Mouse (Mus musculus): ENCODE measurements around the gene A930004D18Rik. TPM values are rescaled to one million over a fixed set of nuclear protein-coding genes. Genes with fewer than 3 reads are reported as not detected.

The A930004D18Rik gene
- 6.9 and 7.6 TPM in 2 replicates for polyA plus RNA-seq (2014; fragmentation: Nextera tagmentation; extraction: Ambion mirVana)

DNA sequence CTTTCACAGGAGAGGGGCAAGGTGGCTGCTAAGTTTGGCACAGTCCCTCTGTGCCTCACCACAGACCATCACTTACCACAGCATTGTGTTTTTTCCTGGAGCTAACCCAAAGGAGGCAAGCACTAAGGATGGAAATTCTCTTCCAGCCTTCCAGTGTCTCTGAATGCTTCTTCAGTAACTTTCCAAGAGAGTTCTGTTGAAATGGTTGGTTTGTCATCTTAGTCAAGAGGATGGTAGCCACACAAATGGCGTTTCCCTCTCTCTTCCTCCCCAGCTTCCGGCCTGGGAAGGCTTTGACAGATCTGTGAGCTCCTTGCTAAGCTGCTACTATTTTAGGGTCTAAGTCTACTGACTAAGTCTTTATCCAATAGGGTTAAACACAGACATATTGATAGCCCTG is at the start of gene A930004D18Rik:
A930004D18Rik (minus strand) TSS at position 247 of the 400 bp plus-strand sequence.
- Histone ChIP-seq H3K36me3 (ENCODE audit: control insufficient read depth, insufficient read depth, low read length) (no peaks in the 10 kb centered on the region), H3K9me3 (ENCODE audit: control insufficient read depth, low read length) (no peaks in the 10 kb centered on the region), H3K9ac (ENCODE audit: low read length) (no peak within 1 kb of the TSS), H3K4me1 (ENCODE audit: control insufficient read depth, insufficient read depth, low read length) (peaks cover 53% of the 10 kb centered on the region), H3K27ac (ENCODE audit: low read depth, low read length) (no peak within 1 kb of the TSS), H3K4me2 (ENCODE audit: low read depth) (no peak within 1 kb of the TSS), H3K27me3 (ENCODE audit: control insufficient read depth, insufficient read depth, low read length) (no peaks in the 10 kb centered on the region), H3K4me3 (ENCODE audit: low read depth, low read length) (no peak within 1 kb of the TSS)
- no peak for DNase-seq (ENCODE audit: low spot score)
- WGBS: 72% methylated on average over 2 of the region's 2 CpGs
- no peak for ATAC-seq (ENCODE audit: insufficient read depth, low FRiP score, low TSS enrichment)

DNA sequence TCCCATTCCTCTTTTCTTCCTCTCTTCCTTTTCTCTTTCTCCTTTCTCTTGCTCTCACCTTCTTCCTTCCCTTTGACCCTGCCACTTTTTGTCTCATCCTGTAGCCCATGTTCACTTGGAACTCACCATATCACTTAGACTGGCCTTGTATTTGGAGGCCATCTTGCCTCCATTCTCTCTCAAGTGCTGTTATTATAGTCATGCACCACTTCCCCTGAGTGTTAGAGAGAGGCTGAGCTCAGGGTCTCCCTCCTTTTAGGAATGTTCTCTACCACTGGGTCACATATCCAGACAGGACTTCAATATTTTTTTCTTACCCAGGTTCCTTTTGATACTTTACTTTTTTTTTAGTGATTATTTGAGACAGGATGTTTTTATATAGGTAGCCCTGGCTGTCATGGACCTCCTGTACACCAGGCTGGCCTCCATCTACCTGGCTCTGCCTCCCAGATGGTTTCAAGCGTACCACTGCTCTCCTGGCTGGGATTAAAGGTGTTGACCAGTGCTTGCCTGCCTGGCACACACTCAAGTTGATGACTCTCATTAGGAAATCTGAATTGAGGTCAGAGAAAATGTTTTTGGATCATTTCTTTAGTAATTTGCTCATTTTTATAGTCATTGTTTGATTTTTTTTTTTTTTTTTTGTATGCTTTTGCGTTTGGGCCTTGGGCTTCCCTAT is 42.8 kb upstream of the A930004D18Rik start:
- ATAC-seq (ENCODE audit: insufficient read depth, low FRiP score, low TSS enrichment): no peak
- H3K4me2 ChIP-seq (ENCODE audit: low read depth): no peak overlapping the region
- H3K36me3 ChIP-seq (ENCODE audit: control insufficient read depth, insufficient read depth, low read length): peaks cover 4% of the 10 kb centered on the region
- DNase-seq (ENCODE audit: low spot score): no peak
- no peaks in the 10 kb centered on the region for H3K9me3 ChIP-seq (ENCODE audit: control insufficient read depth, low read length)
- H3K27me3 ChIP-seq (ENCODE audit: control insufficient read depth, insufficient read depth, low read length): no peaks in the 10 kb centered on the region
- no peak overlapping the region for H3K4me3 ChIP-seq (ENCODE audit: low read depth, low read length)
- H3K4me1 ChIP-seq (ENCODE audit: control insufficient read depth, insufficient read depth, low read length): no peaks in the 10 kb centered on the region
- WGBS: 94% methylated on average over 2 of the region's 2 CpGs
- H3K9ac ChIP-seq (ENCODE audit: low read length): no peak overlapping the region
- H3K27ac ChIP-seq (ENCODE audit: low read depth, low read length): no peak overlapping the region

DNA sequence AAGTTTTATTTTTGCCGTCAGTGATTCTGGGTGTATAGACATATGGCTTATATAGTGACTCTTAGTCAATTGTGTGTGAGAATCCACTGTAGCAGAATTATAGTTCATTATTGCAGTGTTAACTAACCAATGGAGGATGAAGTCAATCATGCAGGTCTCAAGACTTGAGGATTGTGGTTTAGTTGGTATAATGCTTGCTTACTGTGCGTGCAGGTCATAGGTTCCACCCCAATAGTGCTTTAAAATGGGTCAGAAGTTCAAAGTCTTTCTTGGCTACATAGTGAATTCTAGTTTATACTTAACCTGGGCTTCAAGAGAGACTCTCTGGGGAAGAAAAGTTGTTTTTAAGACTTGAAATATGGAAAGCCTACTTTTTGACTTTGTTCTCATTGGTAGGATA is 34.4 kb upstream of the A930004D18Rik start:
- no peaks in the 10 kb centered on the region for H3K4me1 ChIP-seq (ENCODE audit: control insufficient read depth, insufficient read depth, low read length)
- H3K27ac ChIP-seq (ENCODE audit: low read depth, low read length): no peak overlapping the region
- no peaks in the 10 kb centered on the region for H3K27me3 ChIP-seq (ENCODE audit: control insufficient read depth, insufficient read depth, low read length)
- no peak overlapping the region for H3K4me2 ChIP-seq (ENCODE audit: low read depth)
- no peak overlapping the region for H3K4me3 ChIP-seq (ENCODE audit: low read depth, low read length)
- 92% methylated on average over 2 of the region's 2 CpGs for WGBS
- H3K9me3 ChIP-seq (ENCODE audit: control insufficient read depth, low read length): no peaks in the 10 kb centered on the region
- no peak overlapping the region for H3K9ac ChIP-seq (ENCODE audit: low read length)
- no peaks in the 10 kb centered on the region for H3K36me3 ChIP-seq (ENCODE audit: control insufficient read depth, insufficient read depth, low read length)
- ATAC-seq (ENCODE audit: insufficient read depth, low FRiP score, low TSS enrichment): no peak
- no peak for DNase-seq (ENCODE audit: low spot score)

DNA sequence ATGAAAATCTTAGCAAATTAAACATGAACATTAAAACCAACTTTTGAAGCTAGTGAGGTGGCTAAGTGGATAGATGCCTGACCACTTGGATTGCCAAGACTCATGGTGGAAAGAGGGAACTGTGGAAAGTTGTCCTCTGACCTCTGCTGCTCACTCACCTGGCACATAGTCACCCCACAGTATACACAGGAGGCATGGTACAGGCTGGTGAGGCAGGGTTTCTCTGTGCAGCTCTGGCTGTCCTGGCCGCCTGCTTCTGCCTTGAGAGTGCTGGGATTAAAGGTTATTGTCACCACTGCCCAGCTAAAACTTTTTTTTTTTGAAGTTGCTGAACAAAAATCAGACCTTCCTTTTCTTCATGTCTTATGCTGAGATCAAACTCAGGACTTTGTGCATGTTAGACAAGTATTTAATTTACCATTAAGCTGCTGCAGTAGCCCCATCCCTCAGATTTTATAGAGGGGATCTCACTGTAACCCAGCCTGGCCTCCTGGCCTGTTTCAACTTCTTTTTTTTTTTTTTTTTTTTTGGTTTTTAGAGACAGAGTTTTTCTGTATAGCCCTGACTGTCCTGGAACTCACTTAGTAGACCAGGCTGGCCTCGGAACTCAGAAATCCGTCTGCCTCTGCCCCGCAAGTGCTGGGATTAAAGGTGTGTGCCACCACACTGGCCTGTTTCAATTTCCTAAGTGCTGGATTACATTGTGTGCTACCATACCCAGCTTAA is 30.7 kb upstream of the A930004D18Rik start:
- H3K4me1 ChIP-seq (ENCODE audit: control insufficient read depth, insufficient read depth, low read length): 0 out of 2 replicates have a peak, but pooled peaks cover 7% of the 10 kb centered on the region
- no peak for ATAC-seq (ENCODE audit: insufficient read depth, low FRiP score, low TSS enrichment)
- no peak overlapping the region for H3K4me3 ChIP-seq (ENCODE audit: low read depth, low read length)
- WGBS: 94% methylated on average over 4 of the region's 4 CpGs
- H3K9me3 ChIP-seq (ENCODE audit: control insufficient read depth, low read length): no peaks in the 10 kb centered on the region
- no peak overlapping the region for H3K27ac ChIP-seq (ENCODE audit: low read depth, low read length)
- H3K9ac ChIP-seq (ENCODE audit: low read length): no peak overlapping the region
- no peak for DNase-seq (ENCODE audit: low spot score)
- no peaks in the 10 kb centered on the region for H3K36me3 ChIP-seq (ENCODE audit: control insufficient read depth, insufficient read depth, low read length)
- no peak overlapping the region for H3K4me2 ChIP-seq (ENCODE audit: low read depth)
- H3K27me3 ChIP-seq (ENCODE audit: control insufficient read depth, insufficient read depth, low read length): no peaks in the 10 kb centered on the region

DNA sequence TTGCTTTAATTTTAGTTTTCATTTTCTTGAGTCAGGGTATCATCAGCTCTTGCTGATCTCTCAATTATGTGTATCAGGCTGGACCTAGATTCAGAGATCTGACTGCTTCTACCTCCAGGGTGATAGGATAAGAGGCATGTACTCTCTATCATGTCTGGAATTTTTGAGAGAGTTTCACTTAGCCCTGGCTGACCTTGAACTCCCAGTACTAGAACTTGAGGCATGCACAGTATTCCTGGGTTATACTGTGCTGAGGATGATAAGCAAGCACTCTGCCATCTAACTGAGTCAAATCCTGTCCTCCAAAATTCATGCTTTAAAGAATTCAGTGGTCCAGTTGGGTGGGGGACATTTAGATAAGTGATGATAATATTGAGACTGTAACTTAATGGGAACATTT is 28.9 kb upstream of the A930004D18Rik start:
- ATAC-seq (ENCODE audit: insufficient read depth, low FRiP score, low TSS enrichment) (no peak), DNase-seq (ENCODE audit: low spot score) (no peak)
- Histone ChIP-seq H3K27ac (ENCODE audit: low read depth, low read length) (no peak overlapping the region), H3K4me3 (ENCODE audit: low read depth, low read length) (no peak overlapping the region), H3K27me3 (ENCODE audit: control insufficient read depth, insufficient read depth, low read length) (no peaks in the 10 kb centered on the region), H3K4me1 (ENCODE audit: control insufficient read depth, insufficient read depth, low read length) (0 out of 2 replicates have a peak, but pooled peaks cover 7% of the 10 kb centered on the region), H3K4me2 (ENCODE audit: low read depth) (no peak overlapping the region), H3K36me3 (ENCODE audit: control insufficient read depth, insufficient read depth, low read length) (no peaks in the 10 kb centered on the region), H3K9ac (ENCODE audit: low read length) (no peak overlapping the region), H3K9me3 (ENCODE audit: control insufficient read depth, low read length) (no peaks in the 10 kb centered on the region)

DNA sequence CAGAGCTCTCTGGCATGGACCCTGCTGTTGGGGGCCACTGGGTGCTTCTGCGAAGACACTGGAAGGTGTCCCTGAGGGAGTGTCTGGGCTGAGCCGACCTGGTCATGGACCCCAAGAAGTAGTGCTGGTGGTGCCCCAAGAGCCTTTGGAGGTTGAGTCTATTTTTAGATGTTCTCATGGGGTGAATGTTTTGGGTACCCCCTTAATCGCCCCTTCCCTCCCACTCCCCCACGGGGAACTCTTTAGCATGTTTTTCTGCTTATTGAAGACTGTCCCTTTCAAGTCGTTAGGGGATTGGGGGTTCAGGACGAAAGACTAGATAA is 28.1 kb upstream of the A930004D18Rik start:
- Histone ChIP-seq H3K4me1 (ENCODE audit: control insufficient read depth, insufficient read depth, low read length) (0 out of 2 replicates have a peak, but pooled peaks cover 7% of the 10 kb centered on the region), H3K36me3 (ENCODE audit: control insufficient read depth, insufficient read depth, low read length) (no peaks in the 10 kb centered on the region), H3K4me3 (ENCODE audit: low read depth, low read length) (peak overlapping the region; percentile 78), H3K9ac (ENCODE audit: low read length) (peak overlapping the region; percentile 99), H3K4me2 (ENCODE audit: low read depth) (peak overlapping the region; percentile 84), H3K27me3 (ENCODE audit: control insufficient read depth, insufficient read depth, low read length) (no peaks in the 10 kb centered on the region), H3K27ac (ENCODE audit: low read depth, low read length) (peak overlapping the region; percentile 100), H3K9me3 (ENCODE audit: control insufficient read depth, low read length) (no peaks in the 10 kb centered on the region)
- whole genome bisulfite sequencing: 10% methylated on average over 6 of the region's 6 CpGs
- ATAC-seq (ENCODE audit: insufficient read depth, low FRiP score, low TSS enrichment): peak; percentile 13
- DNase-seq (ENCODE audit: low spot score): no peak

DNA sequence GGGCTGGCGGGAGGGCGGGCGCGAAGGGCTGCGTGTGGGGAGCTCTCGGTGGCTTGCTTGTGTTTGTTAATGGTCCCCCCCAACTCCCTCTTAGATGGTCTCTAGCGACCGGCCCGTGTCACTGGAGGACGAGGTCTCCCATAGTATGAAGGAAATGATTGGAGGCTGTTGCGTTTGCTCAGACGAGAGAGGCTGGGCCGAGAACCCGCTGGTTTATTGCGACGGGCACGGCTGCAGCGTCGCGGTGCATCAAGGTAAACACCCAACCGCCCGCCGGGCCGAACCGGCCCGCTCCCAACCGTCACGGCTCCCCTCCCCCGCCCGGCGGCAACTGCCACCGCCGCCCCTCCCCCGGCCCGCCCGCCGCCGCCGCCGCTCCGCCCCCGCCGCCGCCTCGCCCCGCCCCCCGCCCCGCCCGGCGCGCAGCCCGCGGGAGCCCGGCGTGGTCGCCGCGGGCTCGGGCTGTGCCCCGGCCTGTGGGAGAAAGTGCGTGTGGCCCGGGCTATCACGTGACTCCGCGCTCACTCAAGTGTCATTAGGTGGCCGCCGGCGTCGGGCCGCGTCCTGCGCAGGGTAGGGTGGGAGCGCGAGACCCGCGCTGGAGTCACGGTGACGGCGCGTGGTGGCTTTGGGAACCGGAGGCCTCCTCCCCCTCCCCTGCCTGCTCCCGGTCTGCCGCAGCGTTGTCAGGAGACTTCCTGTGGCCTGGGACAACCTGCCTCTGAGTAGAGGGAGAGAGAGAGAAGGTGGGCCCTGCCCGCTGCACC is 27.6 kb upstream of the A930004D18Rik start:
- Histone ChIP-seq H3K36me3 (ENCODE audit: control insufficient read depth, insufficient read depth, low read length) (no peaks in the 10 kb centered on the region), H3K9me3 (ENCODE audit: control insufficient read depth, low read length) (no peaks in the 10 kb centered on the region), H3K9ac (ENCODE audit: low read length) (peak overlapping the region; percentile 99), H3K27me3 (ENCODE audit: control insufficient read depth, insufficient read depth, low read length) (no peaks in the 10 kb centered on the region), H3K4me1 (ENCODE audit: control insufficient read depth, insufficient read depth, low read length) (0 out of 2 replicates have a peak, but pooled peaks cover 9% of the 10 kb centered on the region), H3K27ac (ENCODE audit: low read depth, low read length) (peak overlapping the region; percentile 100), H3K4me3 (ENCODE audit: low read depth, low read length) (peak overlapping the region; percentile 78), H3K4me2 (ENCODE audit: low read depth) (peak overlapping the region; percentile 84)
- DNase-seq (ENCODE audit: low spot score) (peak; percentile 80), ATAC-seq (ENCODE audit: insufficient read depth, low FRiP score, low TSS enrichment) (peak; percentile 77)
- WGBS: under 1% methylated on average over 40 of the region's 85 CpGs

DNA sequence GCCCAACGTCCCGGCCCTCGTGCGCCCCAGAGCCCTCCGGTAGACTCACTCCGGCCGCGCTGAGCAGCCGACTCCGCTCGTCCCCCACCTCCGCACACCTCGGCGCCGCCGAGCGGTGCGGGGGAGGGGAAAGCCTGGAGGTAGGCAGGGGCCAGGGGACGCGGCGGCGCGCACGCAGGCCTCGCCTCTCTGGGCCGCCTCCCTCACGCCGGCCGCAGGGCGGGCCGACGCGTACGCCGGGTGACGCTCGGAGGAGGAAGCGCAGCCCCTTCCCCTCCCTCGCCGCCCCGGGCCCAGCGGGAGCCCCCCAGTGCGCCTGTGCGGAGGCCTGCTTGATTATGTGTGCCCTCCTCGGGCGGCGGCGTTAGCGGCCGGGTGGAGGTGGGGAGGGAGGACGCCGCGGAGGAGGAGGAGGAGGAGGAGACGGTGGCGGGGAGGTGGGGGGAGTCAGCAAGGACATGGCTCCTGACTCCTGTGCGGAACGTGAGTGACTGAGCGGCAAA is 26.9 kb upstream of the A930004D18Rik start:
- H3K4me3 ChIP-seq (ENCODE audit: low read depth, low read length): peak overlapping the region; percentile 78
- no peaks in the 10 kb centered on the region for H3K9me3 ChIP-seq (ENCODE audit: control insufficient read depth, low read length)
- H3K27me3 ChIP-seq (ENCODE audit: control insufficient read depth, insufficient read depth, low read length): no peaks in the 10 kb centered on the region
- H3K9ac ChIP-seq (ENCODE audit: low read length): peak overlapping the region; percentile 99
- ATAC-seq (ENCODE audit: insufficient read depth, low FRiP score, low TSS enrichment) (peak; percentile 92), DNase-seq (ENCODE audit: low spot score) (peak; percentile 97)
- H3K27ac ChIP-seq (ENCODE audit: low read depth, low read length): peak overlapping the region; percentile 100
- H3K36me3 ChIP-seq (ENCODE audit: control insufficient read depth, insufficient read depth, low read length): no peaks in the 10 kb centered on the region
- under 1% methylated on average over 21 of the region's 58 CpGs for WGBS
- peak overlapping the region; percentile 84 for H3K4me2 ChIP-seq (ENCODE audit: low read depth)
- peaks cover 9% of the 10 kb centered on the region; the same call in 1 of the 2 replicates for H3K4me1 ChIP-seq (ENCODE audit: control insufficient read depth, insufficient read depth, low read length)
